Mouse (Mus musculus): Measurements from ENCODE around the gene Cx3cr1. TPM values are rescaled to one million over a fixed set of nuclear protein-coding genes. Genes with fewer than 3 reads are reported as not detected.

The Cx3cr1 gene
- polyA plus RNA-seq, 1 experiment, result not detected

GRCm38 (mm10) chr9:120095886-120096285 lies 26.2 kb upstream of the Cx3cr1 start:
- H3K4me3 ChIP-seq, result no peak overlapping the region
- no peaks in the 10 kb centered on the region for H3K27me3 ChIP-seq (ENCODE audit: control insufficient read depth, insufficient read depth, insufficient read length)
- H3K4me2 ChIP-seq (ENCODE audit: low read depth), result no peak overlapping the region
- no peaks in the 10 kb centered on the region for H3K79me2 ChIP-seq (ENCODE audit: control insufficient read depth, insufficient read depth)
- no peak overlapping the region for H3ac ChIP-seq (ENCODE audit: control insufficient read depth, insufficient read length)
- H3K36me3 ChIP-seq (ENCODE audit: control insufficient read depth, insufficient read depth), result no peaks in the 10 kb centered on the region
- no peak for TF ChIP-seq TCF12 (IDR thresholded peaks at IDR 0.05; ENCODE audit: insufficient read depth, poor library complexity, severe bottlenecking)
- TF ChIP-seq MYOG (IDR thresholded peaks at IDR 0.05; ENCODE audit: control insufficient read depth in 1 of 3, insufficient read depth in 1 of 3, insufficient read length in 2 of 3, low read depth in 2 of 3), result no peak
- no peak for TF ChIP-seq CEBPB (IDR thresholded peaks at IDR 0.05; ENCODE audit: insufficient read depth, poor library complexity, severe bottlenecking)
- TF ChIP-seq POLR2A (IDR thresholded peaks at IDR 0.05; ENCODE audit: insufficient read length, low read depth), result no peak
- TF ChIP-seq SRF (IDR thresholded peaks at IDR 0.05; ENCODE audit: control insufficient read depth, insufficient read length, low read depth), result no peak
- no peak for TF ChIP-seq E2F4 (IDR thresholded peaks at IDR 0.05; ENCODE audit: insufficient read depth)
- TF ChIP-seq POLR2AphosphoS2 (IDR thresholded peaks at IDR 0.05; ENCODE audit: insufficient read length, low read depth), result no peak

GRCm38 (mm10) chr9:120093701-120094100 lies 24.0 kb upstream of the Cx3cr1 start:
- no peaks in the 10 kb centered on the region for H3K36me3 ChIP-seq (ENCODE audit: control insufficient read depth, insufficient read depth)
- H3K79me2 ChIP-seq (ENCODE audit: control insufficient read depth, insufficient read depth), result no peaks in the 10 kb centered on the region
- H3K27me3 ChIP-seq (ENCODE audit: control insufficient read depth, insufficient read depth, insufficient read length), result no peaks in the 10 kb centered on the region
- H3K4me2 ChIP-seq (ENCODE audit: low read depth), result no peak overlapping the region
- no peak overlapping the region for H3ac ChIP-seq (ENCODE audit: control insufficient read depth, insufficient read length)
- no peak overlapping the region for H3K4me3 ChIP-seq
- TF ChIP-seq USF1 (IDR thresholded peaks at IDR 0.05; ENCODE audit: low read depth), result no peak
- no peak for TF ChIP-seq REST (IDR thresholded peaks at IDR 0.05; ENCODE audit: insufficient read depth, insufficient read length)

- no peaks in the 10 kb centered on the region for H3K36me3 ChIP-seq (ENCODE audit: control insufficient read depth, insufficient read depth)
- H3K27me3 ChIP-seq (ENCODE audit: control insufficient read depth, insufficient read depth, insufficient read length), result no peaks in the 10 kb centered on the region
- H3K4me2 ChIP-seq (ENCODE audit: low read depth), result no peak within 1 kb of the TSS
- H3ac ChIP-seq (ENCODE audit: control insufficient read depth, insufficient read length), result no peak within 1 kb of the TSS
- H3K4me3 ChIP-seq, result no peak within 1 kb of the TSS
- TF ChIP-seq SRF (IDR thresholded peaks at IDR 0.05; ENCODE audit: control insufficient read depth, insufficient read length, low read depth) (no peak), POLR2A (IDR thresholded peaks at IDR 0.05; ENCODE audit: insufficient read length, low read depth) (no peak), TCF3 (IDR thresholded peaks at IDR 0.05; ENCODE audit: insufficient read length, low read depth) (no peak)
- no peaks in the 10 kb centered on the region for H3K79me2 ChIP-seq (ENCODE audit: control insufficient read depth, insufficient read depth)
Measured at GRCm38 (mm10) chr9:120091696-120092238, 22.1 kb upstream of the Cx3cr1 start, which contains the start of gene Ccr8. Gene Ccr8, plus strand, starts transcription at chr9:120092114.

- Histone ChIP-seq H3K4me2 (ENCODE audit: low read depth) (no peak overlapping the region), H3ac (ENCODE audit: control insufficient read depth, insufficient read length) (no peak overlapping the region), H3K27me3 (ENCODE audit: control insufficient read depth, insufficient read depth, insufficient read length) (no peaks in the 10 kb centered on the region), H3K36me3 (ENCODE audit: control insufficient read depth, insufficient read depth) (no peaks in the 10 kb centered on the region), H3K4me3 (no peak overlapping the region), H3K79me2 (ENCODE audit: control insufficient read depth, insufficient read depth) (no peaks in the 10 kb centered on the region)
- TF ChIP-seq TCF3 (IDR thresholded peaks at IDR 0.05; ENCODE audit: insufficient read length, low read depth), result no peak
- no peak for TF ChIP-seq TCF12 (IDR thresholded peaks at IDR 0.05; ENCODE audit: insufficient read depth, poor library complexity, severe bottlenecking)
- no peak for TF ChIP-seq USF1 (IDR thresholded peaks at IDR 0.05; ENCODE audit: low read depth)
- no peak for TF ChIP-seq MAX (IDR thresholded peaks at IDR 0.05; ENCODE audit: low read depth)
- no peak for TF ChIP-seq REST (IDR thresholded peaks at IDR 0.05; ENCODE audit: insufficient read depth, insufficient read length)
- TF ChIP-seq POLR2A (IDR thresholded peaks at IDR 0.05; ENCODE audit: insufficient read length, low read depth), result no peak
- TF ChIP-seq MYOD1 (IDR thresholded peaks at IDR 0.05; ENCODE audit: control insufficient read depth in 1 of 3, insufficient read length in 2 of 3, low read depth in 2 of 3), result no peak
- no peak for TF ChIP-seq SRF (IDR thresholded peaks at IDR 0.05; ENCODE audit: control insufficient read depth, insufficient read length, low read depth)
- no peak for TF ChIP-seq E2F4 (IDR thresholded peaks at IDR 0.05; ENCODE audit: insufficient read depth)
- no peak for TF ChIP-seq MYOG (IDR thresholded peaks at IDR 0.05; ENCODE audit: control insufficient read depth in 1 of 3, insufficient read depth in 1 of 3, insufficient read length in 2 of 3, low read depth in 2 of 3)
- TF ChIP-seq POLR2AphosphoS2 (IDR thresholded peaks at IDR 0.05; ENCODE audit: insufficient read length, low read depth), result no peak
- TF ChIP-seq CEBPB (IDR thresholded peaks at IDR 0.05; ENCODE audit: insufficient read depth, poor library complexity, severe bottlenecking), result no peak
Measured at GRCm38 (mm10) chr9:120091086-120091485, 21.4 kb upstream of the Cx3cr1 start.

- no peaks in the 10 kb centered on the region for H3K27me3 ChIP-seq (ENCODE audit: control insufficient read depth, insufficient read depth, insufficient read length)
- no peaks in the 10 kb centered on the region for H3K36me3 ChIP-seq (ENCODE audit: control insufficient read depth, insufficient read depth)
- H3ac ChIP-seq (ENCODE audit: control insufficient read depth, insufficient read length), result no peak overlapping the region
- no peak overlapping the region for H3K4me3 ChIP-seq
- TF ChIP-seq MYOG (IDR thresholded peaks at IDR 0.05; ENCODE audit: control insufficient read depth in 1 of 3, insufficient read depth in 1 of 3, insufficient read length in 2 of 3, low read depth in 2 of 3) (no peak), POLR2AphosphoS2 (IDR thresholded peaks at IDR 0.05; ENCODE audit: insufficient read length, low read depth) (no peak), CEBPB (IDR thresholded peaks at IDR 0.05; ENCODE audit: insufficient read depth, poor library complexity, severe bottlenecking) (no peak), TCF12 (IDR thresholded peaks at IDR 0.05; ENCODE audit: insufficient read depth, poor library complexity, severe bottlenecking) (no peak), E2F4 (IDR thresholded peaks at IDR 0.05; ENCODE audit: insufficient read depth) (no peak), REST (IDR thresholded peaks at IDR 0.05; ENCODE audit: insufficient read depth, insufficient read length) (no peak), TCF3 (IDR thresholded peaks at IDR 0.05; ENCODE audit: insufficient read length, low read depth) (no peak), MAX (IDR thresholded peaks at IDR 0.05; ENCODE audit: low read depth) (no peak), SRF (IDR thresholded peaks at IDR 0.05; ENCODE audit: control insufficient read depth, insufficient read length, low read depth) (no peak), POLR2A (IDR thresholded peaks at IDR 0.05; ENCODE audit: insufficient read length, low read depth) (no peak), USF1 (IDR thresholded peaks at IDR 0.05; ENCODE audit: low read depth) (no peak), MYOD1 (IDR thresholded peaks at IDR 0.05; ENCODE audit: control insufficient read depth in 1 of 3, insufficient read length in 2 of 3, low read depth in 2 of 3) (no peak)
- H3K4me2 ChIP-seq (ENCODE audit: low read depth), result no peak overlapping the region
- no peaks in the 10 kb centered on the region for H3K79me2 ChIP-seq (ENCODE audit: control insufficient read depth, insufficient read depth)
Measured at GRCm38 (mm10) chr9:120089125-120089524, 19.4 kb upstream of the Cx3cr1 start.
